Mouse (Mus musculus): ENCODE data around the gene Zfp775.

The Zfp775 gene

GRCm38 (mm10) chr6:48628808-48629660 lies 27.2 kb downstream of the Zfp775 start:
- no peak for DNase-seq (ENCODE audit: low spot score)

GRCm38 (mm10) chr6:48629661-48630034 lies 27.8 kb downstream of the Zfp775 start:
- no peak for DNase-seq (ENCODE audit: low spot score)

- no peak for DNase-seq (ENCODE audit: low spot score)
Observed at GRCm38 (mm10) chr6:48630831-48631230, 29.0 kb downstream of the Zfp775 start.

DNA sequence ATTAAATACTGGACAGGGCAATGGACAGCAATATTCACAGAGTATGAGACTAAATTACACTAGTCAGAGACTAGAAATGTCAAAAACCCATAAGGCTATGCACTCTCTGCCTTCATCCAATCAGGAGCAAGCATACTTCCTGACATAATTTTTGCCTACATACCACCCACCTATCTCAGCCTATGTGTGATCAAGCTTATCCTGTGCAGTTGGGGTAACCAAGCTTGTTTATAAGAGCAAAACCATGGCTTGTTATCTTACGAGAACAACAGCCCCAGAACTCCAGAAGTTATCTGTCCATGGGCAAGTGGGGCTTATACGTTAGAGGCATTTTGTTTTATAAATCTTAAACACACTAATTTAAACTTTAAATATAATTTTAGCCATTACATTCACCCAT lies 33.2 kb downstream of the Zfp775 start:
- DNase-seq (ENCODE audit: low spot score): no peak

DNA sequence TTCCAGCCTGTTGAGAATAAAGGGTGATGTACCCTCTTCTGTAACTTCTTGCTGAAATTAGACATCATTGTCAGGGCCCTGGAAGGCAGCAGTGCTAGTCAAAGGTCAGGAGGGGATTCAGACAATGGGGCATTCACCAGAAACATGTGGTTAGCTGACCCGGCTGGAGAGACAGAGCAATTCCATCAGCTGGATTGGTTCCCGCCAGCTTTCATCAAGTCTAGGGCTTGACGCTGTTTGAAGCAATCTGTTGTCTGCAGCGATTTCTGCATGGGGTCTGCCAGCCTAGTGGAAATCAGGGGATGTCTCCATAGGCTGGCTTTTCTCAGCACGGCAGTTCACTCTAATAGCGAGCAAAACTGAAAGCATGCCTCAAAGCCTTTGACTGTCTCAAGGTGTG lies 34.7 kb downstream of the Zfp775 start:
- no peak for DNase-seq (ENCODE audit: low spot score)

- no peak for DNase-seq (ENCODE audit: low spot score)
Observed at GRCm38 (mm10) chr6:48637811-48638500, 36.1 kb downstream of the Zfp775 start.

- no peak for DNase-seq (ENCODE audit: low spot score)
Observed at GRCm38 (mm10) chr6:48638553-48638952, 36.7 kb downstream of the Zfp775 start.

DNA sequence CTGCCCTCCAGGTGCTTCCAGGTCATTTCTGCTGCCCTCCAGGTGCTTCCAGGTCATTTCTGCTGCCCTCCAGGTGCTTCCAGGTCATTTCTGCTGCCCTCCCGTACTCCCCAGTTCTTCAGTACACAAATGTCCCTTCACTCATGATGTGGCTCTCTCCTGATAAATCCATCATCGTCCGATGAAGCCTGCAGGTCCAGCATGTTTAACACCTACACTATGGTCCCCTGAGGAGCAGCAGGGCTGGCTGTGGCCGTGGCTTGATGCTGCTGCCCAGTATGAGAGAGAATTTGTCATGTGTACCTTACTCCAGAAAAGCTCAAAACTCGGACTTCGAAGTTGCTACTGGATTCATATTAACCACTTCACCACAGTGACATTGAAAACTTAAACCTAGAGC lies 39.5 kb downstream of the Zfp775 start:
- DNase-seq (ENCODE audit: low spot score): no peak

DNA sequence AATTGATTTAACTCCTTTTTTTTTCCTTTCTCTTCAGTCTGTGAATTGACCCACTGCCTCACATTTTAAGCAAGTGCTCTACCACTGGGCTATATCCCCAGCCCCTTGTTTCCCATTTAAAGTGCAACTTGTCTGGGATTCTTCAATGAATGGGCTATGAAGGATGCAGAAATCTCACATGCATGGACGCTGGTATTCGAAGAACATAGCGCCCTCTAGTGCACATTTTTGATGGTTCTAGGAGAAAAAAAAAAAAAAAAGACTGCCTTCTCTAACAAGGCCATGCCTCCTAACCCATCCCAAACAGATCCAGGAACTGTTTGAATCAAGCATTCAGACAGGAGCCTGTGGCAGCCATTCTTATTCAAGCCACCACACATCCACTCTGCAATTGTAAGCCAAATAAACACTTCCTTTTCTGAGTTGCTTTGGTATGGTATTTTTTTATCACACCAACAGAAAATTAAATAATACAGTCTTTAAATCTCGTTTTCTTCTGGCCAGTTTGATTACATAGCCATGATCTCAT lies 41.0 kb downstream of the Zfp775 start:
- no peak for DNase-seq (ENCODE audit: low spot score)

DNA sequence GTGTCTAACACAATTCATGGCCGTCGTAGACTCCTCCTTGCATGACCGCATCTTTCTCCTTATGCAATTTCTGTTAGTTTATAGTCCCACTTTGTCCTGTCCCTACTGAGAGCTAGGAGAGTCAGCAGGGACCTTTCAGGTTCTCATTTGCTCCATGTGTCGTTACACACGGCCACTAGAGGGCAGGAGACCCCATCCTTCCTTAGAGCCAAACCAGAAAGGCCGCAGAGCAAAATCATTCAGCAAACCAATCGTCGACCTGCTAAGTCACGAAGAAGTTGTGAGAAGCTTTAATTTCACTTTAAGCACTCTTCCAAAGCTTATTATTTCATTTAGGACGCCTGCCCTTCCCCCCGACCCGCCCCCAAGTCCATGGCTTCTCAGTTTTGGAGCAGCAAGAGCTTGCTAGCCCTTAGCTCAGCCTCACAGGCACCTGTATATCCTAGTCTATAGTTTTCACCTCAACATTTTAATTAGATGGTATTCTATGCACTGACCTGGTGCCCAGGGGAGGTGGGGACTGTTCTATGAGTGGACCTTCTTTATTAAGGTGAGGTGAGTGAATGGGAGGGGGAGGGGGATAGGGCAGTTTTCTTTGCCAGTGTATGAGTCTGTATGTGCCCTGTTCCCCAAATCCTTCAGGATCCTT lies 43.9 kb downstream of the Zfp775 start:
- DNase-seq (ENCODE audit: low spot score): no peak

GRCm38 (mm10) chr6:48646309-48646690 lies 44.4 kb downstream of the Zfp775 start:
- DNase-seq (ENCODE audit: low spot score): no peak

- no peak for DNase-seq (ENCODE audit: low spot score)
Observed at GRCm38 (mm10) chr6:48646995-48647394, 45.1 kb downstream of the Zfp775 start, which contains the start of gene Gimap8. Gimap8 (plus strand) TSS chr6:48647234.

- DNase-seq (ENCODE audit: low spot score): no peak
Observed at GRCm38 (mm10) chr6:48647611-48648010, 45.7 kb downstream of the Zfp775 start.

DNA sequence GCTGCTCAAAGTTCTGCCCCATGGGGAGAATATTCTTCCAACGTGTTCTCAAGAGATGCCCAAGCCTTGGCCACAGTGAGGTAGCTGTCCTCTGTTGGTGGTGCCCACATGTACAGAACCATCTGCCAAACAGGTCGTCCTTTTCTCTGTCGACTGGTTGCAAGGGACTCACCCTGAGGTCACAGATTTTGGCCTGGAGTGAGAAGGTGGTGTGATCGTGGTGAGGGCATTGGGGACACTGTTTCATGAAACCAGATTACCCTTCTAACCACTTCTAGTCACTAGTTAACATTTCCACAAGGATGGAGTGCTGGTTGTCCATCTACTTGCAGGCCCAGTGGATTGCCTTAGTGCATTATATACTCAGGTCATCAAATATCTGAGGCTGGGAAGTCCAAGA lies 46.9 kb downstream of the Zfp775 start:
- DNase-seq (ENCODE audit: low spot score): no peak

- no peak for DNase-seq (ENCODE audit: low spot score)
Observed at GRCm38 (mm10) chr6:48650041-48650440, 48.2 kb downstream of the Zfp775 start.

DNA sequence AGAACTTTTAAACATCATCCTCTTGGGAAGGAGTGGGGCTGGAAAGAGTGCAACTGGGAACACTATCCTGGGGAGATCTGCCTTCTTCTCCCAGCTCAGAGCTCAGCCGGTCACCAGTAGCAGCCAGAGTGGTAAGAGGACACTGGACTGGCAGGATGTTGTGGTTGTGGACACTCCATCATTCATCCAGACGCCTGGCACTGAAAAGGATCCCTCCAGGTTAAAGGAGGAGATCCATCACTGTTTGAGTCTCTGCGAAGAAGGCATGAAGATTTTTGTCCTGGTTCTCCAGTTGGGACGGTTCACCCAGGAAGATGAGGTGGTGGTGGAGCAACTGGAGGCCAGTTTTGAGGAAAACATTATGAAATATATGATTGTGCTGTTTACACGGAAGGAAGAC lies 56.9 kb downstream of the Zfp775 start:
- no peak for DNase-seq (ENCODE audit: low spot score)

DNA sequence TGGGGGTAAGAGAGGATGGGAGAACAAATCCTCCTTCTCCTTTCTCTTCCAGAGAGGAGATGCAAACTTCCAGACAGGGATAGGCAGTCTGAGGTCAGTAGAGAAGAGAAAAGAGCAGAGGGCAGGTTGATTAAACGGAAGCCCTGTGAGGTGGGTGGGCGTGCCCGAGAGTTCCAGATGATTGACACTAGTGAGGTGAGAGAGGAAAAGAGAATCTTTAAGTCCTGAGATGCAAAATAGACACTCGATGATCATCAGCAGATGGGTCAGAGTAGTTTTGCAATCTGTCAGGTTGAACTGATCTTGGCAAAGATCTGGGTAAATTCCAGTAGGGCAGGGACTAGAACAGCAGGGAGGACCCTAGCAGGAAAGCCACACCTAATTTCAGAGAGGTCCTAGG lies 62.9 kb downstream of the Zfp775 start:
- DNase-seq (ENCODE audit: low spot score): no peak

GRCm38 (mm10) chr6:48665471-48665870 lies 63.6 kb downstream of the Zfp775 start:
- DNase-seq (ENCODE audit: low spot score): no peak

GRCm38 (mm10) chr6:48666159-48666586 lies 64.3 kb downstream of the Zfp775 start:
- no peak for DNase-seq (ENCODE audit: low spot score)

DNA sequence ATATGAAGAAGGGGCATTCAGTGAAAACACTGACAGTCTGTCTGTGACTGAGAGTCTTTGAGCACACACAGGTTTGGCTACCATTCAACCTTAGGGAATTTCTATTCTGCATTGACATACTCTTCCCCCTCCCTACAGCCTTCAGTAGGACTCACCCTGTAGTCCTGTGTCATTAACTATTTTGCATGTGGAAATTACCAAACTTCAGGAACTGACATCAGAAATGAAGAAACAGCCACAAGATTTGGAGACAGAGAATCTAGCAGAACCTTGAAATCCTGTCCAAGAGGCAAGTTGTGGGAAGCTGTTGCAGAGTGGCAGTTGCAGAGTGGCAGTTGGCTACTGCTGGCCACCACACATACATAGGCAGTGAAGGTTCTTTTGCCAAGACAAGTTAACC lies 66.2 kb downstream of the Zfp775 start:
- DNase-seq (ENCODE audit: low spot score): no peak

GRCm38 (mm10) chr6:48669446-48669969 lies 67.6 kb downstream of the Zfp775 start:
- no peak for DNase-seq (ENCODE audit: low spot score)
